Mouse (Mus musculus): ENCODE data around the gene Mapkapk3.

The Mapkapk3 gene

GRCm38 (mm10) chr9:107267028-107267427 lies 22.6 kb downstream of the Mapkapk3 start:
- peak; percentile 42 for DNase-seq (ENCODE audit: low read depth, low spot score)

GRCm38 (mm10) chr9:107264731-107265130 lies 24.9 kb downstream of the Mapkapk3 start:
- no peak for DNase-seq (ENCODE audit: low read depth, low spot score)

- no peak for DNase-seq (ENCODE audit: low read depth, low spot score)
Observed at GRCm38 (mm10) chr9:107263912-107264311, 25.8 kb downstream of the Mapkapk3 start.

GRCm38 (mm10) chr9:107262375-107262774 lies 27.3 kb downstream of the Mapkapk3 start:
- no peak for DNase-seq (ENCODE audit: low read depth, low spot score)

DNA sequence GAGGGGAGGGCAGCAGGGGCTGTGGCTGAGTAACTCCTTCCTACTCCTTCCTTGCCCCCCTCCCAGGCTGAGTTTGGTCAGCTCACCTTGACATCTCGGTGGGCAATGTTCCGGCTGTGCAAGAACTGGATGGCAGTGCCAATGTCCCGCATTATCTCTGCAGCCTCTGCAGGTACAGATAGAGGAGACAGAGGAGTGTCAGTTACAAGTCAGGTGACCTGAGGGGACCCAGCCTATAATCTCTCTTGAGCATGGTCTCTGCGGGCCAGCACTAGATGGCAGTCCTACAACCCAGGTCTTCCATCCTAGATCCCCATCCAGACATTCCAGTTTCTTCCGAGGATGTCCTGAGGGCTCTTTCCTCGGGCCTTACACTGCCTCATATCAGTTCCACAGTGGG lies 27.9 kb downstream of the Mapkapk3 start:
- no peak for DNase-seq (ENCODE audit: low read depth, low spot score)

GRCm38 (mm10) chr9:107260836-107261235 lies 28.8 kb downstream of the Mapkapk3 start:
- no peak for DNase-seq (ENCODE audit: low read depth, low spot score)

- no peak for DNase-seq (ENCODE audit: low read depth, low spot score)
Observed at GRCm38 (mm10) chr9:107260429-107260828, 29.2 kb downstream of the Mapkapk3 start.

GRCm38 (mm10) chr9:107259571-107259970 lies 30.1 kb downstream of the Mapkapk3 start:
- DNase-seq (ENCODE audit: low read depth, low spot score) = no peak

DNA sequence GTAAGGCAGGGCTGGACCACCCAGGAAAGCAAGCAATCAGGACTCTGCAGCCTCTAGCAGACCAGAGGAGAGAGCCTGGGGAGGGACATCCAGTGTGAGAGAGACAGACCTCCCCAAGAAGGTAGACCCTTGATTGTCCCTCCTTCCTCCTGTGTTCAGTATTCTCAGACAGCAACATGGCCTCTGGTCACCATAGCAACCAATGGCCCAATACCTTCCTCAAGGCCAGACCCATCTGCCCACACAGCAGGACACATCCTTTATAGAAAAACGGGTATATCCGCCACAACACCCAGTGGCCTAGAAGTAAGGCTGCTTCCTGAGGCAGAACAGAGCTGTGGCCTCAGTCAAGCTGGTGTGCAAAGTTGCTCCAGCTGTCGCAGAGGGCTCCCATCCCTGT lies 34.1 kb downstream of the Mapkapk3 start:
- peak; percentile 80 for DNase-seq (ENCODE audit: low read depth, low spot score)

DNA sequence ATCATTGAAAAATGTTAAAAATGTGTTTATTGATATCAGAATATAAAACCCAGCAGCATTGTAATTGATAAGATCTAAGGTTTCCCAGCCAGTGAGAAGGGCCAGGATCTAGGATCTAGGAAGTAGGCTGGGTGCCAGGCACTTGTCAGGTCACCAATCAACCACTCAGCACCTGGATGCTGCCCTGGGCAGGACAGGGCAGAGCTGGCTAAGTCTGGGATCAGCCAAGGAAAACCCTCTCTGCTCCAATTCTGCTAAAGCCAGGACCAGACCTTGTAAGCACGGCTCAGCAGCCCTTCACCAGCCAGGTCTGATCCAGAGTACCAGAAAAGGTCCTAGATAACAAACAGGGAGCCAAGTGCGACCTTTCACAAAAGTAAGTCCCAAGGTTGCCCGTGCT lies 34.8 kb downstream of the Mapkapk3 start:
- no peak for DNase-seq (ENCODE audit: low read depth, low spot score)

GRCm38 (mm10) chr9:107254476-107254875 lies 35.2 kb downstream of the Mapkapk3 start:
- DNase-seq (ENCODE audit: low read depth, low spot score) = no peak

DNA sequence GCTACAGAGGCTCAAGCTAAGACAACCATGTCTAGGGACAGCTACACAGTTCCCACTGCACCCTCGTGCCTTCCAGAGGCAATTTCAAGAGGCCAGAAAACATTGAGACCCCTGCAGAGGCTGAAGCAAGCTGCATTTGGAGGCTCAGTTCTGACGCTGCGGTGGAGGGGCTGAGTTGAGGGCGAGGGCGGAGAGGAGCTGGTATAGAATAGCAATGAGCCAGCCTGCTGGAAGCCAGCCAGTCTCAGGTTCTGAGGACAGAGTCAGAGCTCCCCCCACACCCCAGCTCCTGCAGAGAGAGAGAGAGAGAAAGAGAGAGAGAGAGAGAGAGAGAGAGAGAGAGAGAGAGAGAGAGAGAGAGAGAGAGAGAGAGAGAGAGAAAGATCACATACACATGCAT lies 37.5 kb downstream of the Mapkapk3 start:
- DNase-seq (ENCODE audit: low read depth, low spot score) = no peak

GRCm38 (mm10) chr9:107250416-107251337 lies 39.0 kb downstream of the Mapkapk3 start:
- no peak for DNase-seq (ENCODE audit: low read depth, low spot score)

GRCm38 (mm10) chr9:107249154-107249553 lies 40.5 kb downstream of the Mapkapk3 start:
- DNase-seq (ENCODE audit: low read depth, low spot score) = no peak

GRCm38 (mm10) chr9:107246170-107246569 lies 43.5 kb downstream of the Mapkapk3 start:
- DNase-seq (ENCODE audit: low read depth, low spot score) = peak; percentile 72

GRCm38 (mm10) chr9:107245311-107245710 lies 44.4 kb downstream of the Mapkapk3 start:
- DNase-seq (ENCODE audit: low read depth, low spot score) = no peak

DNA sequence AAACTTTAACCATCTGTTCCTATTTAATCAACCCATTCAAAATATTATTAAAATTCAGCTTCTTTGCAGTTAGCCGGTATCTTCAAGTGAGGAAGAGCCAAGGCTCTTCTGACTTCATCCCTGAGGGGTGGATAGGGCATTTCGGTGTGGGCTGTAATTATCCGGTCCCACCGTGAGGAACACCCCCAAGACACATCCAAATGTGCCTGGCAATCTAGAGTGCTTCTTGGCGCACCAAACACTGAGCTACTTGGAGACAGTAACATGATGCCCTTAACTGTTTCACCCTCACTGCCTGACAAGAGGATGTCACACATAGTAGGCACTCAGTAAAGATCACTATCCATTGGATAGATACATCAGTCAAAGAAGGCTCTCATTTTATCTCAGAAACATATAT lies 53.5 kb downstream of the Mapkapk3 start:
- DNase-seq (ENCODE audit: low read depth, low spot score) = no peak

DNA sequence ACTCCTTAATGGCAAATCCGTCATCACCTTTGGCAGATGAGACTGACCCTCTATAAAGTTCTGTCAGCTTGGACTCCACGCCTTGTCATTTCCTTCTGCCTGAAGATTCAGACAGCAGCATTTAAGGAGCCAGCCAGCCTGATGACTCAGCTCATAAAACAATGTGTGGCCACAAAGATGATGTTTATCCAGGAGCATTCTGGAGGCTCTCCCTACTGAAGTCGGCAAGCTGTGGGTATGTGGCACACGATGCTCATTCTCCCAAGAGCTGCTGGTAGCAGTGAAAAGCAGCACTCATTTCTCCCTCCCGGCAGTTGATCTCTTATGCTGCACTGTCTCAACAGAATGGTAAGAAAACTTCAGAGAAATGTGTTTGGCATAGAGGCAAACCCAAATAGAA lies 54.4 kb downstream of the Mapkapk3 start:
- DNase-seq (ENCODE audit: low read depth, low spot score) = no peak

DNA sequence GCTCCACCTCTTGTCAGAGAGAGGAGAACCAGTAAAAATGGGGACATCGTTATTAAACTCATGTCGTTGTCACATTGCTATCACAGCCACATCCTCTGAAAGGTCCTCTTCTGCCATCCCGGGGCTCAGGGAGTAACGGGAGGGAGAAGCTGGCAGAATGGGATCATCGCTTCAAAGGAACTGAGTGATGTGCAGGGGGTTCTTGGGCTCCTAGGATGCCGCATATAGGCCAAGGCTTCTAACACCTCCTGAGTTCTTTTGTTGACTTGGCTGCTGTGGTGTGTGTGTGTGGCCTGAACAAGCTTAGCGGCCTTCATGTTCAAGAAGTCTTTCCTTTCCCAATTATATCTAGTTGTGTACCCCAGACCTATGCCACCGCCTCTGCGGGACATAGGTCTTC lies 57.5 kb downstream of the Mapkapk3 start:
- no peak for DNase-seq (ENCODE audit: low read depth, low spot score)

DNA sequence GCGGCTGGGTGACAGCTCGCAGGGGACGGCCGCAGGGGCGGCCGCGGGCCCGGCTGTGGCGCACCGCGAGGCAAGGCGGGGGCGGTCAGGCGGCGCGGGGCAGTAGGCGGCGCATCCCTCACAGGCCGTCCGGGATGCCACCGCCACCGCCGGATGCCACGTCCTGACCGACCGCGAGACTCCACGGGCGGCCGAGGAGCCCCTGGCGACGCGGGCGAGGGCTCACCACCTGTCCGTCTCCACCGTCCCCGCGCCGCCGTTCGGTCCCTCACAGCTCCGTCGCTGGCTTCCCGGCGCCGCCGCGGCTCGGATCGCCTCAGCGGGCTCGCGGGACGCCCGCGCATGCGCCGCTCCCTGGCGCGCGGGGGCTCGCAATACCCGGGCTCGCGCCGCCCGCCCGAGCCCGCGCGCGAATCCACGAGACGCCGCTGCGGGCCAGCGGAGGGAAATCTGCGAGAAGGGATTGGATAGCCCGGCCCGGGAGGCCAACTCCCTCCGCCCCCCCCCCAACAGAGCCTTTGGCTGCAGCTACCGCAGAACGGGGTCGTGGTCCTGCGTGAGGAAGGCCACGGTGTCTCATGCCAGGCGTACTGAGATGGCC lies 58.0 kb downstream of the Mapkapk3 start, which contains the start of gene Dock3:
TSS of gene Dock3 (minus strand) at position 371 of the 601 bp plus-strand sequence.
- peak; percentile 77 for DNase-seq (ENCODE audit: low read depth, low spot score)

- DNase-seq (ENCODE audit: low read depth, low spot score) = peak; percentile 57
Observed at GRCm38 (mm10) chr9:107230991-107231538, 58.6 kb downstream of the Mapkapk3 start.

GRCm38 (mm10) chr9:107224597-107224996 lies 65.1 kb downstream of the Mapkapk3 start:
- DNase-seq (ENCODE audit: low read depth, low spot score) = no peak
